Mouse (Mus musculus) mouse embryonic stem cell (cell line): ENCODE results near the gene Dcaf10.
"Not testable (repeated sequence)": the region's sequence is repeated elsewhere in the genome, so short reads cannot be mapped to it uniquely, and the experiment has no call there.

Experiments
- in situ Hi-C, 2 experiments: fragments of 300-500 bp; cut with MboI; formaldehyde crosslinking; loops; 1 replicate in 1 of 2; 3 replicates in 1 of 2; pipeline ENCODE4 v1.14.3; 2019 to 2020; ENCODE audit warnings: low sequenced_read_pairs in 2 of 2, low pct_unique_long_range_greater_than_20kb in 1 of 2, mixed read lengths in 1 of 2; ENCODE audit not compliant: unreplicated experiment in 1 of 2

Gene Dcaf10

DNA sequence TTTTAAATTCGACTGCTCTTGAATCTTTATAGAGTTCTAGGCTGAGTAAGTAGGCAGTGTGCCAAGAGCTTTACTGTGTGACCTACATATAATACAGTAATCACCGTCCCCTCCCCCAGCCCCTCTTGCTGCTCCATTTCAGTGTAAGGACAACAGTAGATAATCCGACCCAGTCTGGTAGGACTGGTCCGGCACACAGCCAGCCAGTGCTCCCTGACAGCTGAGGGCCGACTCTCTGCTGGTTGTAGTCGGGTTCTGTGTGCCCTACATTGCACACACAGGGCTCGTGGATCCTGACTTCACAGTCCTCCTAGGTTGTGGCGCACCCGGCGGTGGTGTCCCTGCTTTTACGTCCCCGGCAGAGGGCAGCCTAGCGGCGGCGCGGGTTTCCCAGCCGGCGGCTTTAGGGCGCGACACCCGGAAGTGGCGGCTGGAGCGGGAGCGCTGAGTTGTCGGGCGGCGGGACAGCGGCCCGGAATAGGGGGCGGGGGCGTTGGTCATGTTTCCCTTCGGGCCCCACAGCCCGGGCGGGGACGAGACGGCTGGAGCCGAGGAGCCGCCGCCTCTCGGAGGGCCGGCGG is at the start of gene Dcaf10:
TSS of gene Dcaf10 (plus strand) at position 433 of the 581 bp plus-strand sequence.
- in situ Hi-C loops = no loop called here

DNA sequence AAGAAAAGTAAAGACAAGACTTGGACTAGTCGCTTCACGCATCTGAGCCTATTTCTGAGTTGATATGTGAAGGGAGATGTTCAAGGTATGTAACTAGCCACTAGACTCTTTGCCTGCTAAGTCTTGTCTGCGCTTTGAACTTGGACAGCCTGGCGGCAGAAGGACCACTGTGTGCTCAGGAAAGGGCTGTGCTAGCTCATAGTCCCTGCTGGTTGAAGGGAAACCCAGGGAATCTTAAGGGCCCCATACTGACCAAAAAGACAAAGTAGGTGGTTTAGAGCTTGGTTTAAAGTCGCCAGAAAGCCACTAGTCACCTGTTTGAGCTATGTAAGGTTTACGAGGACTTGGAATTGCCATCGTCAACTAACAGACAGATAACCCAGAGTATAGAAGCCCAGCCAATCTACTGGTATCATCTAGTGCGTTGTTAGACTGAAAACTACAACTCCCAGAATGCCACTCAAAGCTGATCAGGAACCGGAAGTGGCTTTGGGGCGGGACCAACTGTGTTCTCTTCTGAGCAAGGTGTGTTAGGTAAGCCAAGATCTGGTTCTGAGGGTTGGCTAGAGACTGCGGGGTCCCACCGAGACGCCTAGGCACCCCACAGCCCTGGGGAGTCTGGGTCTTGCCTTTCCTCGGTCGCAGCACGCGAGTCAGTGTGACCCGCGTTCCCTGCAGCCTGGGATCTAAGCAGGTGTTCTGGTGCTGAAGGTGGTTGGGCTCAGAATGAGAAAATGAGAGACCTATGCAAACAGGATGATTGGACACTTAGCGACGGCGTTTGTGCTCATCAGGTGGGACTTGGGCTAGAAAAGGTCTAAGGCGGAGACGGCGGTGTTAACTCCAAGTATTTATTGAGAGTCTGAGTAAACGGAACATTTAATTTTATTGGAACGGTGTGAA is 45.0 kb upstream of the Dcaf10 start, which contains the start of gene Trmt10b:
TSS of gene Trmt10b (plus strand) at position 466 of the 903 bp plus-strand sequence.
- in situ Hi-C loops = no loop called here

GRCm38 (mm10) chr4:45305536-45305935 is 36.4 kb upstream of the Dcaf10 start:
- in situ Hi-C loops = no loop called here

- in situ Hi-C loops = no loop called here
Measured at GRCm38 (mm10) chr4:45308046-45308445, 33.9 kb upstream of the Dcaf10 start.

- in situ Hi-C loops = no loop called here
Measured at GRCm38 (mm10) chr4:45308606-45309005, 33.3 kb upstream of the Dcaf10 start.

DNA sequence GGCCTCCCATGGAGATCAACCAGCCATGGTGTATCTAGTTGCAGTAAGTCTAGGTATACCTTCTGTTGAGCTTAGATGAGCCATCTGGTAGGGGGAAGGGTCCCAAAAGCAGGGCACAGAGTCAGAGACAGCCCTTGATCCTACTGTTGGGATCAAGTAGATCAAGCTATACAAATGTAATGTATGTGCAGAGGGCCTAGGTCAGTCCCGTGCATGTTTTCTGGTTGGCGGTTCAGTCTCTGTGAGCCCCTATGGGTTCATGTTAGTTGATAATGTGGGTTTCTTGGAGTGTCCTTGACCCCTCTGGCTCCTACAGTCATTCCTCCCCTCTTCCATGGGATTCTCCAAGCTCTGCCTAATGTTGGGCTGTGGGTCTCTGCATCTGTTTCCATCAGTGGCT is 30.8 kb upstream of the Dcaf10 start:
- in situ Hi-C loops = no loop called here

DNA sequence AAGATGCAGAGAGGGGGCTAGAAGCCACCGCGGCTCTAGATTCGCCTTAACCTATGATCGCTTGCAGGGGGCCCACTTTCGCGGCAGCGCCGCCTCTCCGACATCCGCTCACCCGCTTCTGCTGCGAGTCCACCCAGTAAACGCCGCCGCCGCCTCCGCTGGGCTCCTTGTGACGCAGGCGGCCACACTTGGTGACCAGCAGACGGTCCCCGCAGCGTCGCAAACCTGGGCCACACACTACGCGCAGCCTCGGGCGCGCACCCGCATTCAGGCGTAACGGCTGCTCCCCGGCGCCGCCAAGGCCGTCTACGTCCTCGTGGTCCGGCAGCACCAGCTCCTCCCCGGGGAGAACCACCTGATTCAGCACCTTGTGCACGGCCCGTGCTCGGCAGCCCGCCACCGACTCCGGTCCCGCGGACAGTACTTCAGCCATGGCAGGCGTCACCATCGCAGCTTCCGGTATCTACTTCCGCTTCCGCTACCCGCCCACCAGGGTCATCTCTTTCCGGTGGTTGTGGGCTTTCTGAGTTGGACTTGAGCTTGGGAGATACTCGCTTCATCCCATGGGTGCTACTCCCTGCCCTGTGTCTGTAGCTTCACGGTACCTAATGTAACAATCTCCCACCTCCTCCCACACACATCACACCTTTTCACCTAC is 21.6 kb upstream of the Dcaf10 start:
- in situ Hi-C loops = no loop called here

- in situ Hi-C loops = no loop called here
Measured at GRCm38 (mm10) chr4:45331139-45331538, 10.8 kb upstream of the Dcaf10 start.

DNA sequence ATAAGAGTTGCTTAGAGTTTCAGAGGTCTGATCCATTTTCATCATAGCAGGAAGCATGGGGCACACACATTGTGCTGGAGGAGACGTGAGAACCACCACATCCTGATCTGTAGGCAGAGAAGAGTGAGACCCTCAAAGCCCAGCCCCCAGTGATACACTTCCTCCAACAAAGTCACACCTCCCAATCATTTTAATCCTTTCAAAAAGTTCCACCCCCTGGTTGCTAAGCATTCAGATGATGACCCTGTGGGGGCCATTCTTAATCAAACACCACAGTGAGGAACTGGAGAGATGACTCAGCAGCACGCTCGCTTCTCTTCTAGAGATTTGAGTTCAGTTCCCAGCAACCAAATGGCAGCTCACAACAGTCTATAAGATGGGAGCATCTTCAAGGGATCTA is 9.4 kb upstream of the Dcaf10 start:
- in situ Hi-C loops = no loop called here

- in situ Hi-C loops = no loop called here
Measured at GRCm38 (mm10) chr4:45341226-45341625, 675 bp upstream of the Dcaf10 start.

GRCm38 (mm10) chr4:45342286-45343155 is 620 bp downstream of the Dcaf10 start, which contains the start of gene Exosc3:
Gene Exosc3 (minus strand): TSS chr4:45342732.
- in situ Hi-C loops = no loop called here

DNA sequence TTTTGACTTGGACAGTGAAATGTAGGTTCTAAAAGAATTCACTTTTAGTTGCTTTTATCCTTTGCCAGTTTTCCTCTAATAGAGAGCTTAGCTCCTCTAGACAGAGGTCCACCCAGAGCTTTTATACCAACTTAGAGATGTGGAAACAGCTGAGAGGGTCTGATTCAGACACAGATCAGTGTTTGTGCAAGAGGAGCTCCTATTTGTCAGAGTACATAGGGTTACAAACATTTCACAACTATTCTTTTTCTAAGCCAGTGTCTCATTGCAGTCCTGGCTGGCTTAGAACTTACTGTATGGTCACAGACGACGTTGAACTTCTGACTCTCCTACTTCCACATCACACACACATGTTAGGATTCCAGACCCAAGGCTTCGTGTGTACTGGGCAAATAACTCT is 14.8 kb downstream of the Dcaf10 start:
- in situ Hi-C loops = no loop called here

GRCm38 (mm10) chr4:45371261-45371660 is 29.4 kb downstream of the Dcaf10 start:
- in situ Hi-C loops = no loop called here

GRCm38 (mm10) chr4:45374879-45375278 is 33.0 kb downstream of the Dcaf10 start:
- in situ Hi-C loops = no loop called here

GRCm38 (mm10) chr4:45376573-45376972 is 34.7 kb downstream of the Dcaf10 start:
- in situ Hi-C loops = no loop called here

- in situ Hi-C loops = not testable (repeated sequence)
Measured at GRCm38 (mm10) chr4:45380903-45381580, 39.1 kb downstream of the Dcaf10 start.

DNA sequence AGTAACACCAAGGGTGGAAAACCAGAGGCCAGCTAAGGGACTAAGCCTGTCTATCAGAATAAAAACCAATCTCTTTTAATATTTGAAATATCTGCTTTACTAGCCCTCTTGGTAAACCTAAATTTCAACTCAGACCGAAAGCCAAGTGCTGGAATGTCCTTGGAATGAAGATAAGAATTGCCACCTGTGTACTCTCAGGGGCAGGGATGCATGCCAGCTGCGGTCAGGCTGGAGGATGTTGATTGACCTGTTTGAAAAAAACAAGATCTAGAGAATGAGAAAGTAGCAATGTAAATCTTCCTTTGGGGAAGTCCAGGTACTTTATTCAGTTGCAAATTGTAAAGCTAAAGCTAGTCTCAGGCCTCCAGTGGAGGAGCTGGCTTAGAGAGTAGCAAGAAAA is 40.2 kb downstream of the Dcaf10 start:
- in situ Hi-C loops = not testable (repeated sequence)

DNA sequence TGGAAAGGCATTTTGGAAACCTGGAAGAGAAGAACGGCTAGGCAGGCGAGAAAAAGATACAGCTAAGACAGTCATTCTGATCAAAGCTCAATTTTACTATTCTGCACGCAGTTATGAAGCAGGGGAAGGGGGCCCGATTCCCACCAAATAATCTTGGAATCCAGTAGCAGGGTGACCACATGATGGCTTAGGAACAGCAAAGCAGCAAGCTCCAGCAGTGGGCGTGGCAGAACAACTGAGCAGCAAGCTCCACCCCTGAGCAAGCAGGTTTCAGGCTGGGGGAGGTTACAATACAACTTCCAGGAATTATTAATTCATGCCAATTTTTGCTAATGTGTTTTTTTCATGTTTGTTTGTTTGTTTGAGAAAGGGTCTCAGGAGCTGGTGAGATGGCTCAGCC is 45.4 kb downstream of the Dcaf10 start:
- in situ Hi-C loops = not testable (repeated sequence)
